Mouse (Mus musculus): ENCODE results near the gene Kat5. TPM values are rescaled to one million over a fixed set of nuclear protein-coding genes. Genes with fewer than 3 reads are reported as not detected.
A peak's percentile ranks its signal among the peaks of the same experiment; 100 is the strongest.

The Kat5 gene
- polyA plus RNA-seq, 1 experiment from 2014 or later = 55.1 TPM

GRCm38 (mm10) chr19:5580776-5581175 lies 29.3 kb downstream of the Kat5 start:
- Histone ChIP-seq H3K27me3 (ENCODE audit: control insufficient read depth, insufficient read depth, low read depth, low read length) (no peaks in the 10 kb centered on the region), H3K9ac (ENCODE audit: low read length) (no peak overlapping the region), H3K36me3 (ENCODE audit: control insufficient read depth, insufficient read depth, low read length) (no peaks in the 10 kb centered on the region), H3K4me2 (ENCODE audit: low read depth, low read length) (no peak overlapping the region), H3K4me1 (replicated peaks; ENCODE audit: control insufficient read depth, insufficient read depth, low read length) (no peaks in the 10 kb centered on the region), H3K4me3 (ENCODE audit: low read length) (no peak overlapping the region), H3K9me3 (ENCODE audit: control insufficient read depth, low read length) (no peaks in the 10 kb centered on the region), H3K27ac (ENCODE audit: low read length) (no peak overlapping the region)
- ATAC-seq (ENCODE audit: low read depth) = no peak
- 80% methylated on average over 6 of the region's 6 CpGs for WGBS

GRCm38 (mm10) chr19:5579971-5580370 lies 30.1 kb downstream of the Kat5 start:
- Histone ChIP-seq H3K27ac (ENCODE audit: low read length) (no peak overlapping the region), H3K4me1 (replicated peaks; ENCODE audit: control insufficient read depth, insufficient read depth, low read length) (no peaks in the 10 kb centered on the region), H3K9me3 (ENCODE audit: control insufficient read depth, low read length) (no peaks in the 10 kb centered on the region), H3K4me3 (ENCODE audit: low read length) (no peak overlapping the region), H3K9ac (ENCODE audit: low read length) (no peak overlapping the region), H3K36me3 (ENCODE audit: control insufficient read depth, insufficient read depth, low read length) (no peaks in the 10 kb centered on the region), H3K4me2 (ENCODE audit: low read depth, low read length) (no peak overlapping the region), H3K27me3 (ENCODE audit: control insufficient read depth, insufficient read depth, low read depth, low read length) (no peaks in the 10 kb centered on the region)
- no peak for ATAC-seq (ENCODE audit: low read depth)
- 71% methylated on average over 4 of the region's 4 CpGs for WGBS

DNA sequence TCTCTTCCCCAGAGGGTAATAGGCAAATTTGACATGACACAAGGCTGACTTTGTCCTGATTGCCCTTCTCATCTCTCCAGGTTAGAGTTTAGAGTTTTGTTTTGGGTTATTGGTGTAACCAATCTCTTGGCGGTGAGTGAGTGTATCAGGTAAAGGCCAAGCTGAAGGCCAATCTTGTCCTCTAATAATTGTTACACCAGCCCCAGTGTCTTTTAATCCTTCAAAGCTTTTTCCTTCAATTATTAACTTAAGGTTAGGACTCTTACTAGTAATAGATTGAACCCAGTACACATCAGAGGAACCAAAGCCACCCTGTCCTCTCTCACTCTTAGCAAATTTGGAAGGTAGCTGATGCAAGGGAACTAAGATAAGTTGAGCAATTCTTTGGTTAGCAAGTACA lies 34.7 kb downstream of the Kat5 start:
- no peak overlapping the region for H3K4me3 ChIP-seq (ENCODE audit: low read length)
- no peak overlapping the region for H3K4me2 ChIP-seq (ENCODE audit: low read depth, low read length)
- no peak for ATAC-seq (ENCODE audit: low read depth)
- no peaks in the 10 kb centered on the region for H3K9me3 ChIP-seq (ENCODE audit: control insufficient read depth, low read length)
- H3K36me3 ChIP-seq (ENCODE audit: control insufficient read depth, insufficient read depth, low read length) = peaks cover 1% of the 10 kb centered on the region
- no peak overlapping the region for H3K9ac ChIP-seq (ENCODE audit: low read length)
- no peak overlapping the region for H3K27ac ChIP-seq (ENCODE audit: low read length)
- no peaks in the 10 kb centered on the region for H3K4me1 ChIP-seq (replicated peaks; ENCODE audit: control insufficient read depth, insufficient read depth, low read length)
- WGBS = 90% methylated on average over 1 of the region's 1 CpGs
- H3K27me3 ChIP-seq (ENCODE audit: control insufficient read depth, insufficient read depth, low read depth, low read length) = no peaks in the 10 kb centered on the region

DNA sequence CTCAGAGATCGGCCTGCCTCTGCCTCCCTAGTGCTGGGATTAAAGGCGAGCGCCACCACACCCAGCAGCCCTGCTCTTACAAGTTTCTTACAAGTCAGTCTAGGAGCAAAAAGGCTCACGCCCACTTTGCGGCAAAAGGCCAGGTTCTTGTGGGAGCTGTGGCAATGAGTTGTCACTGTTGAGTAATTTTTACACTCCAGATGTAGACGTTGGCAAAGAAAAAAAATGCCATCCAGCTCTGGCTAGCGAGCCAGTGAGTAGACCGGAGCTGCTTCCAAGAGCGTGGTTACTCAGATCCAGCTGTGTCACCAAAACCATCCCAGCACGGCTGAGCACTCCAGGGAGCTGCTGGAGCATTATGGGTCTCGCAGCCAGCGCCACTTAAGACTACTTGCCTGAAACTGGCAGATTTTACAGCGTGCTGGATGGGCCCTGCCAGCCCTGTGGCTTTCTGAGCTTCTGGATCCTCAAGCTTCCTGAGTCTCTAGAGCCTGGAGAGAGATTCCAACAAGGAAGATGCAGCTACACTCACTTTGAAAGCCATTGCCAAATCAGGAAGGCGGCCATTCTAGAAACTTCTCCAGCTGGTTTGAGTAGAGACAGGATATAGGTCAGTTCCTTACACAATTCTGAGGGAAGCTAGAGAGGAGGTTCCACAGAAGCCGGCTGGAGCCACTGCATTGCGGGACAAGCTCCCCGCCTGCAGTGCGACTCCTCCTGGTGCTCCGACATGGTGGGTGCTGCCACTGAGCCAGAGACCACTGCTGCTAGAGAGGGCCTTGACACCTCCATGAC lies 37.5 kb downstream of the Kat5 start:
- Histone ChIP-seq H3K9ac (ENCODE audit: low read length) (no peak overlapping the region), H3K4me3 (ENCODE audit: low read length) (no peak overlapping the region), H3K27me3 (ENCODE audit: control insufficient read depth, insufficient read depth, low read depth, low read length) (no peaks in the 10 kb centered on the region), H3K27ac (ENCODE audit: low read length) (no peak overlapping the region), H3K36me3 (ENCODE audit: control insufficient read depth, insufficient read depth, low read length) (peaks cover 8% of the 10 kb centered on the region), H3K4me2 (ENCODE audit: low read depth, low read length) (no peak overlapping the region), H3K4me1 (replicated peaks; ENCODE audit: control insufficient read depth, insufficient read depth, low read length) (peaks cover 6% of the 10 kb centered on the region; the same call in 1 of the 2 replicates), H3K9me3 (ENCODE audit: control insufficient read depth, low read length) (no peaks in the 10 kb centered on the region)
- WGBS = 77% methylated on average over 19 of the region's 19 CpGs
- no peak for ATAC-seq (ENCODE audit: low read depth)

DNA sequence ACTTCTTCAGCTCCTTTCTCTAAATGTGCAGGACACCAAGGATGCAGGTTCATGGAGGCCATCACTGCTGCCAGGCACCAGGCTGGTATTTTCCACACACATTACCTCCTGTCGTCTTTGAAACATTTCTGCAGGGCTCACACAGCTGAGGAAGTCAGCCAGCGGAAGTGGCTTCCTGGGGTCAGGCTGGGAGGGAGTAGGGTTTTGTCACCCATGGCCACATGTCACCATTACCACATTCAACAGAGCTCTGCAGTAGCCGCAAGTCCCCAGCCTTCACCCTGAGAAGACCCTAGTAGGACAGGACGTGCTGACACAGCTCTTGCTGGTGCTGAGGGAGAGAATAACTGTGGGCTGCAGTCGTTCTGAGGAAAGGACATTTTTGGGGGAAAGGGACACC lies 38.2 kb downstream of the Kat5 start:
- Histone ChIP-seq H3K36me3 (ENCODE audit: control insufficient read depth, insufficient read depth, low read length) (peaks cover 8% of the 10 kb centered on the region), H3K27me3 (ENCODE audit: control insufficient read depth, insufficient read depth, low read depth, low read length) (no peaks in the 10 kb centered on the region), H3K4me1 (replicated peaks; ENCODE audit: control insufficient read depth, insufficient read depth, low read length) (peaks cover 10% of the 10 kb centered on the region; the same call in 1 of the 2 replicates), H3K9me3 (ENCODE audit: control insufficient read depth, low read length) (no peaks in the 10 kb centered on the region), H3K27ac (ENCODE audit: low read length) (no peak overlapping the region), H3K9ac (ENCODE audit: low read length) (no peak overlapping the region), H3K4me3 (ENCODE audit: low read length) (no peak overlapping the region), H3K4me2 (ENCODE audit: low read depth, low read length) (no peak overlapping the region)
- 68% methylated on average over 5 of the region's 5 CpGs for WGBS
- no peak for ATAC-seq (ENCODE audit: low read depth)

- Histone ChIP-seq H3K36me3 (ENCODE audit: control insufficient read depth, insufficient read depth, low read length) (peaks cover 8% of the 10 kb centered on the region), H3K27me3 (ENCODE audit: control insufficient read depth, insufficient read depth, low read depth, low read length) (no peaks in the 10 kb centered on the region), H3K9ac (ENCODE audit: low read length) (no peak overlapping the region), H3K9me3 (ENCODE audit: control insufficient read depth, low read length) (no peaks in the 10 kb centered on the region), H3K27ac (ENCODE audit: low read length) (no peak overlapping the region), H3K4me1 (replicated peaks; ENCODE audit: control insufficient read depth, insufficient read depth, low read length) (peaks cover 12% of the 10 kb centered on the region; the same call in 1 of the 2 replicates), H3K4me3 (ENCODE audit: low read length) (no peak overlapping the region), H3K4me2 (ENCODE audit: low read depth, low read length) (no peak overlapping the region)
- 85% methylated on average over 32 of the region's 32 CpGs for WGBS
- no peak for ATAC-seq (ENCODE audit: low read depth)
These were observed 39.4 kb downstream of the Kat5 start for GRCm38 (mm10) chr19:5570353-5571246.

GRCm38 (mm10) chr19:5569521-5569920 lies 40.5 kb downstream of the Kat5 start:
- H3K4me1 ChIP-seq (replicated peaks; ENCODE audit: control insufficient read depth, insufficient read depth, low read length) = peaks cover 12% of the 10 kb centered on the region; the same call in 1 of the 2 replicates
- ATAC-seq (ENCODE audit: low read depth) = no peak
- WGBS = 84% methylated on average over 10 of the region's 10 CpGs
- H3K9ac ChIP-seq (ENCODE audit: low read length) = no peak overlapping the region
- peaks cover 8% of the 10 kb centered on the region for H3K36me3 ChIP-seq (ENCODE audit: control insufficient read depth, insufficient read depth, low read length)
- H3K4me3 ChIP-seq (ENCODE audit: low read length) = no peak overlapping the region
- H3K4me2 ChIP-seq (ENCODE audit: low read depth, low read length) = no peak overlapping the region
- no peak overlapping the region for H3K27ac ChIP-seq (ENCODE audit: low read length)
- no peaks in the 10 kb centered on the region for H3K9me3 ChIP-seq (ENCODE audit: control insufficient read depth, low read length)
- H3K27me3 ChIP-seq (ENCODE audit: control insufficient read depth, insufficient read depth, low read depth, low read length) = no peaks in the 10 kb centered on the region

DNA sequence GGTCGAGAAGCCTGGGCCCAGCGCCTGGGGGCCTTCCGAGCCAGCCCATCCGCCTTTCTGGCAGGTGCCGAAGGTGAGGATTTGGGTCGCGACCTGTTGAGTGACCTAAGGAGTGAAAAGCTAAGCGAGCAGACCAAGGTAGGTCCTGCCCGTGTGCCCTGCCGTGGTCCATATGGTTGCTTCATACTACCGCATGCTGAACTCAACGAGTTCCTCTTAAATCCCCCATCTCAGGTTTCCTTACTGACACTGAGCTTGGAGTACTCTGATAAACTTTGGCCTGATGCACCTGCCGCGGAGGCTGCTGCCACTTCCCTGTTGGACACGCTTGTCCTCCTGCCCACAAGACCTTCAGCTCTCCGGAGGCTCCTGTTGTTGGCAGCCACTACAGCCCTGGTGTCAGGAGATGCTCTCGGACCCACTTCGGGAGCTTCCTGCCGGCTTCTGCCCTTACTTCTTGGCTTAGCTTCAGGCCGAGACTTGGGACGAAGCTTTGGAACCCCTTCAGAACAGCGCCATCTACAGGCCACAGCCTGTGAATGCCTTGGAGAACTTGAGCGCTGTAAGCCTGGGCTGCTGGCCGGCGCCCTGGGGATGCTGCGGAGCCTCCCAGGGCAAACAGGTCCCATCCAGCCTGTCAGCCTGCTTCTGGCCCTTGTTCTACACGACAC lies 41.4 kb downstream of the Kat5 start:
- 7% methylated on average over 27 of the region's 27 CpGs for WGBS
- Histone ChIP-seq H3K27ac (ENCODE audit: low read length) (peak overlapping the region; percentile 95), H3K9me3 (ENCODE audit: control insufficient read depth, low read length) (no peaks in the 10 kb centered on the region), H3K9ac (ENCODE audit: low read length) (peak overlapping the region; percentile 83), H3K4me3 (ENCODE audit: low read length) (peak overlapping the region; percentile 74), H3K4me1 (replicated peaks; ENCODE audit: control insufficient read depth, insufficient read depth, low read length) (peaks cover 12% of the 10 kb centered on the region; the same call in 1 of the 2 replicates), H3K27me3 (ENCODE audit: control insufficient read depth, insufficient read depth, low read depth, low read length) (peaks cover 3% of the 10 kb centered on the region; the same call in 1 of the 2 replicates), H3K36me3 (ENCODE audit: control insufficient read depth, insufficient read depth, low read length) (peaks cover 8% of the 10 kb centered on the region), H3K4me2 (ENCODE audit: low read depth, low read length) (peak overlapping the region; percentile 82)
- ATAC-seq (ENCODE audit: low read depth) = peak; percentile 27; the same call in 1 of the 2 replicates

Measured in lung, embryonic 16.5 days (tissue).